Comparison of ENCODE assay signal across 8 mouse cellular contexts in the genomic region with DNA sequence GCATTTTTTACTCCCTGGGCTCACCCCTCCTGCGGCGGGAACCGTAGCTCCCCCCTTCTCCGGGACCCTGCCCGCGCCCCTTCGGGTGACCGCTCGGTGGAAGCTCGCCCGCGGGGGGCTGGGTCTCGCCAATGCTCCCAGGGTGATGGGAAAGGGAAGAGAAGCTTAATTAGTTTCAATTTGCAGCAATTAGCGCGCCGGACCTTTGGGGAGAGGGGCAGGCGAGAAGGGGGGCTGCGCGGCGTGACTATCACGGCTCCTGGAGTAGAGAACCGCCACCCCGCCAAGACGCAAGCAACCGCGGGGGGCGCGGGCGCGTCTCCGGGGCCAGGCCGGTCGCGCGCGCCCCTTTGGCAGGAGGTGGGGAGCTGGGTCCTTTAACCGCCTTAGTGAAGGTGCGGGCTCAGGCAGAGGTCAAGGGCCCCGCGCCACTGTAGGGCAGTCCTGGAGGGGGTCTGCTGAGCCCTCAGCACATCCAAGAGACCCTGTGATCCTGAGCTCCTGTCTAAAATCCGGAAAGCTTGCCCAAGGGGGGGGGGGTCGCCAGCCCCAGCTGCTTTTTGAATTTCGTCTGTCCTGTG. TPM values are rescaled to one million over a fixed set of nuclear protein-coding genes. Genes with fewer than 3 reads are reported as not detected.
DNase-seq lines count a peak whose midpoint lies in the region; ATAC-seq lines count a peak whose summit lies in the region.

No protein-coding gene starts in this region.

- no peak for ATAC-seq in kidney, embryonic 15.5 days (replicated peaks; ENCODE audit: low FRiP score)
- 0 out of 2 replicates have a peak, but pooled peaks have one; percentile 49 for ATAC-seq in hindbrain, embryonic 13.5 days (ENCODE audit: low FRiP score)
- 0 out of 2 replicates have a peak, but pooled peaks have one; percentile 35 for ATAC-seq in midbrain, embryonic 13.5 days

- WGBS in kidney, embryonic 15.5 days, result 18% methylated on average over 38 of the region's 43 CpGs
- 17% methylated on average over 43 of the region's 43 CpGs for WGBS in embryonic facial prominence, embryonic 10.5 days
- WGBS in hindbrain, embryonic 13.5 days, result 16% methylated on average over 39 of the region's 43 CpGs
- WGBS in midbrain, embryonic 13.5 days, result 25% methylated on average over 31 of the region's 43 CpGs

- no peak overlapping the region for H3K9ac ChIP-seq in kidney, embryonic 15.5 days
- no peak overlapping the region for H3K9ac ChIP-seq in hindbrain, embryonic 13.5 days
- no peak overlapping the region for H3K9ac ChIP-seq in midbrain, embryonic 13.5 days (replicated peaks)

- H3K27me3 ChIP-seq in kidney, embryonic 15.5 days, result peaks cover 98% of the 10 kb centered on the region
- peaks cover 100% of the 10 kb centered on the region for H3K27me3 ChIP-seq in embryonic facial prominence, embryonic 10.5 days (replicated peaks; ENCODE audit: low read depth, poor library complexity, severe bottlenecking)
- H3K27me3 ChIP-seq in hindbrain, embryonic 13.5 days, result peaks cover 89% of the 10 kb centered on the region
- peaks cover 91% of the 10 kb centered on the region for H3K27me3 ChIP-seq in midbrain, embryonic 13.5 days

- no peaks in the 10 kb centered on the region for H3K9me3 ChIP-seq in kidney, embryonic 15.5 days (replicated peaks)
- no peaks in the 10 kb centered on the region for H3K9me3 ChIP-seq in embryonic facial prominence, embryonic 10.5 days
- H3K9me3 ChIP-seq in hindbrain, embryonic 13.5 days, result no peaks in the 10 kb centered on the region
- H3K9me3 ChIP-seq in midbrain, embryonic 13.5 days, result no peaks in the 10 kb centered on the region

- H3K4me2 ChIP-seq in kidney, embryonic 15.5 days, result peak overlapping the region; percentile 55
- H3K4me2 ChIP-seq in hindbrain, embryonic 13.5 days, result peak overlapping the region; percentile 19; the same call in 1 of the 2 replicates
- peak overlapping the region; percentile 39 for H3K4me2 ChIP-seq in midbrain, embryonic 13.5 days (replicated peaks)

- H3K27ac ChIP-seq in kidney, embryonic 15.5 days, result no peak overlapping the region
- no peak overlapping the region for H3K27ac ChIP-seq in embryonic facial prominence, embryonic 10.5 days (replicated peaks)
- no peak overlapping the region for H3K27ac ChIP-seq in hindbrain, embryonic 13.5 days
- peak overlapping the region; percentile 19; the same call in 1 of the 2 replicates for H3K27ac ChIP-seq in midbrain, embryonic 13.5 days

- DNase-seq in kidney, adult 8-10 months, result no peak
- peak; percentile 27 for DNase-seq in embryonic facial prominence, embryonic 10.5 days (ENCODE audit: low spot score)
- no peak for DNase-seq in thymus, postnatal 25 days
- no peak for DNase-seq in cerebellum, postnatal 10 days
- DNase-seq in spleen, postnatal 14 days (ENCODE audit: low spot score in 2 of 2), result no peak

- H3K36me3 ChIP-seq in kidney, embryonic 15.5 days, result no peaks in the 10 kb centered on the region
- no peaks in the 10 kb centered on the region for H3K36me3 ChIP-seq in embryonic facial prominence, embryonic 10.5 days (replicated peaks)
- no peaks in the 10 kb centered on the region for H3K36me3 ChIP-seq in hindbrain, embryonic 13.5 days
- H3K36me3 ChIP-seq in midbrain, embryonic 13.5 days, result no peaks in the 10 kb centered on the region

- H3K4me3 ChIP-seq in kidney, embryonic 15.5 days (replicated peaks), result peak overlapping the region; percentile 32
- H3K4me3 ChIP-seq in embryonic facial prominence, embryonic 10.5 days, result peak overlapping the region; percentile 39
- H3K4me3 ChIP-seq in hindbrain, embryonic 13.5 days, result peak overlapping the region; percentile 4; the same call in 1 of the 2 replicates
- H3K4me3 ChIP-seq in midbrain, embryonic 13.5 days (replicated peaks), result 0 out of 2 replicates have a peak overlapping the region, but pooled peaks have one; percentile 11

- H3K4me1 ChIP-seq in kidney, embryonic 15.5 days, result peaks cover 14% of the 10 kb centered on the region
- peaks cover 14% of the 10 kb centered on the region for H3K4me1 ChIP-seq in embryonic facial prominence, embryonic 10.5 days
- H3K4me1 ChIP-seq in hindbrain, embryonic 13.5 days (replicated peaks), result 0 out of 2 replicates have a peak, but pooled peaks cover 9% of the 10 kb centered on the region
- peaks cover 10% of the 10 kb centered on the region for H3K4me1 ChIP-seq in midbrain, embryonic 13.5 days (replicated peaks)

RNA-seq across cellular contexts. Expression of a gene that starts 12.9 kb away (rescaled TPM):
- polyA plus RNA-seq in kidney, embryonic 15.5 days (2015; fragmentation: Nextera tagmentation; extraction: Ambion mirVana), result 0.31 and 0.43 TPM in 2 replicates
- 2.0 and 2.1 TPM in 2 replicates for polyA plus RNA-seq in embryonic facial prominence, embryonic 10.5 days (2016; fragmentation: Nextera tagmentation; extraction: Ambion mirVana)
- polyA plus RNA-seq in hindbrain, embryonic 13.5 days (2015; fragmentation: Nextera tagmentation; extraction: Ambion mirVana), result 1.5 and 1.8 TPM in 2 replicates
- polyA plus RNA-seq in midbrain, embryonic 13.5 days (2015; fragmentation: Nextera tagmentation; extraction: Ambion mirVana), result 13.9 and 16.4 TPM in 2 replicates
